Mouse (Mus musculus): ENCODE data around the gene Fgfr3. TPM values are rescaled to one million over a fixed set of nuclear protein-coding genes. Genes with fewer than 3 reads are reported as not detected.

Gene Fgfr3
- polyA plus RNA-seq (2016; fragmentation: Nextera tagmentation; extraction: Ambion mirVana), result 13.4 and 19.5 TPM in 2 replicates

DNA sequence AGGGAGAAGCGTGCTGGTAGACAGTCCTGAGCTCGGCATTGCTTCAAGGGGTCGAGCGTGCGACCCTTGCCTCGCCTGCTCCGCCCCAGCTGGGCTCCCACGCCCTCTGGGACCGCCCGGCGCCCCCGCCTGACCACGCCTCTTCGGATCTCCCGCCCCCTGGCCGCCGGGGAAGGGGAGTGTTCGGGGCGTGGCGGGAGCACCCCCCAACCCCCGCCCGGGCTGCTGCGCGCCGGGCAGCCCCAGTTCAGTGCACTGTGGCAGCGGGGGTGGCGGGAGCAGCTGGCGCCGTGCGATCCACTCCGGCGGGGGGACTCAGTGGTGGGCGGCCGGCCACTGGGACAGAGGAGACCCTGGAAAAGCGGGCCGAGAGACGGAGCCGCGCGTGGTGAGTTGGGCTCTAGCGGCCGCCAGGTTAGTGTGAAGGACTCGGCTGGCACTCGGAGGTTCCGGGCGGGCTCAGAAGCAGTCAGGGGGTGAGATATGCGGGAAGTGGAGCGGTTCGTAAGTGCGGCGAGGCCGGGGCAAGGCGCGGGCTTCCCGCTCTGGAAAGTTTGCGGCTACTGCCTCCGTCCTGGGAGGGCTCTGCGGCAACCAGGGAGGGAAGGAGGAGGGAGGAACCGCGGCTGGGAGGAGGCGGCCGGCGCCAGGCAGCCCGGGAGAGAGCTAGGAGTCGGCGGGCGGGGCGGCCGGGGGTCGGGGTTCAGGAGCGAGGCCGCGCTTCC lies at the start of gene Fgfr3:
Gene Fgfr3 (plus strand): TSS at position 134 of the 725 bp plus-strand sequence.
- WGBS, result under 1% methylated on average over 69 of the region's 73 CpGs
- ATAC-seq (ENCODE audit: insufficient number of reproducible peaks, insufficient read depth, low FRiP score, low TSS enrichment), result peak; percentile 58
- peak within 1 kb of the TSS; percentile 71 for H3K9ac ChIP-seq
- H3K9me3 ChIP-seq, result no peaks in the 10 kb centered on the region
- H3K27me3 ChIP-seq, result peaks cover 60% of the 10 kb centered on the region
- H3K4me3 ChIP-seq, result peak within 1 kb of the TSS; percentile 59
- peaks cover 14% of the 10 kb centered on the region; the same call in 1 of the 2 replicates for H3K4me1 ChIP-seq
- no peaks in the 10 kb centered on the region for H3K36me3 ChIP-seq
- peak within 1 kb of the TSS; percentile 97 for H3K4me2 ChIP-seq (replicated peaks)
- peak within 1 kb of the TSS; percentile 24 for H3K27ac ChIP-seq

DNA sequence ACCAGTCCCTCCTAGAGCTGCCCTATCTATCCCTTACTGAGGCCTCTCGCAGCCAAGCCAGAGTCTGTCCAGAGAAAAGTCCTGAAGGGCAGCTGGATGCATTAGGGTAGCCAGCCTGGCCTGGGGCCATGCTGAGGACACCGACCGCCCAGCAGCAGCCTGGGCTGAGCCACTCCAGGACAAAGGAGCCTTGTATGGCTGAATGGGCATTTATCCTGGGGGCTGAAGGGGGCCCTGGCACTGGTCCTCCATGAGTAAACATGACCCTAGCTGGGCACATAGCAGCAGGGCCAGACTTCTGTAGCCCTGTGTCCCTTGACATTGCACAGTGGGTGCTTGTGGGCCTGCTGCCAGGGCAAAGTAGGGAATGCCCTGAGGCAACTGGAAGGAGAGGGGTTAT lies 47.0 kb upstream of the Fgfr3 start:
- WGBS, result 52% methylated on average over 3 of the region's 3 CpGs

DNA sequence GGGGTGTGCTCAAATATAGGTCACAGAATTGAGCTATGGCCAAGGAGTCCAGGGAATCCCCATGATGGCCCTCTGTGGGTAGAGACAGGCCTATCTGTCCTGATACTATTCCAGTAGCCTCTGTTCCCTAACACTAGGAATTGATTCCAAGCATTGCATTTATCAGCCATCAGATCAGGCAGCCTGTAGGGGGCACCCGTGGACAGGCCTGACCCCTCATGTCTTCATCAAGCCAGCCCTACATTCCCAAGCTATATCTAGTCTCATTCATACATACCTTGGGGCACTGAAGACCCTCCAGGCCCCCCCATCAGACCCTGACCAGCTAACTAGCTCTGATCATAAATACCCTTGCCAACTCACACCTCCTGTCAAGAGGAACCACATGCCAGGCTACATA lies 45.5 kb upstream of the Fgfr3 start:
- Histone ChIP-seq H3K27ac (no peak overlapping the region), H3K36me3 (peaks cover 24% of the 10 kb centered on the region), H3K9me3 (no peaks in the 10 kb centered on the region), H3K9ac (no peak overlapping the region), H3K4me3 (no peak overlapping the region), H3K4me2 (replicated peaks) (no peak overlapping the region), H3K4me1 (no peaks in the 10 kb centered on the region), H3K27me3 (no peaks in the 10 kb centered on the region)
- WGBS, result 0% methylated on average over 1 of the region's 1 CpGs
- ATAC-seq (ENCODE audit: insufficient number of reproducible peaks, insufficient read depth, low FRiP score, low TSS enrichment), result 0 out of 2 replicates have a peak, but pooled peaks have one; percentile 16

More for the DNA sequence above, 47.0 kb upstream of the Fgfr3 start:
- H3K4me1 ChIP-seq, result no peaks in the 10 kb centered on the region
- H3K27me3 ChIP-seq, result no peaks in the 10 kb centered on the region
- no peak for ATAC-seq (ENCODE audit: insufficient number of reproducible peaks, insufficient read depth, low FRiP score, low TSS enrichment)
- H3K36me3 ChIP-seq, result peaks cover 38% of the 10 kb centered on the region
- no peak overlapping the region for H3K9ac ChIP-seq
- no peak overlapping the region for H3K4me2 ChIP-seq (replicated peaks)
- peak overlapping the region; percentile 9; the same call in 1 of the 2 replicates for H3K27ac ChIP-seq
- H3K9me3 ChIP-seq, result no peaks in the 10 kb centered on the region
- no peak overlapping the region for H3K4me3 ChIP-seq

DNA sequence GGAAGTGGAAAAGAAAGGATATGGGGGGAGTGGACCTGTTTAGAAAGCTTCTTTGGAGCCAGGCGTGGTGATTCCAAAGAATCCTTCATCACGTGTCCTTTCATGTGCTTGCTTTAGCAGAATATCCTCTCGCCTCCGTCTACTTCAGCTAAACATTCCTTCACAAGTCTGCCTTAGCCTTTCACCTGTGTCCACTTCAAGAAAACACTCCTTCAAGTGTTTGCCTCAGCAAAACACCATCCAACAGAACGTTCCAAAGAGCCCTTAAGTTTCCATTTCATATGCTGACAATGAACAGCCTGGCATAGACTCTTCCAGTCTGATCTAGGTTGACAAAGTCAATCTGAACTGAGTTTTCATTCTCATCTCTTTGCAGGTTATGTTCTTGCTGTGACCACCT lies 43.2 kb upstream of the Fgfr3 start:
- Histone ChIP-seq H3K27ac (no peak overlapping the region), H3K9ac (no peak overlapping the region), H3K9me3 (no peaks in the 10 kb centered on the region), H3K27me3 (no peaks in the 10 kb centered on the region), H3K4me2 (replicated peaks) (no peak overlapping the region), H3K4me1 (no peaks in the 10 kb centered on the region), H3K4me3 (no peak overlapping the region), H3K36me3 (peaks cover 3% of the 10 kb centered on the region; the same call in 1 of the 2 replicates)
- no peak for ATAC-seq (ENCODE audit: insufficient number of reproducible peaks, insufficient read depth, low FRiP score, low TSS enrichment)
- 84% methylated on average over 5 of the region's 5 CpGs for WGBS

DNA sequence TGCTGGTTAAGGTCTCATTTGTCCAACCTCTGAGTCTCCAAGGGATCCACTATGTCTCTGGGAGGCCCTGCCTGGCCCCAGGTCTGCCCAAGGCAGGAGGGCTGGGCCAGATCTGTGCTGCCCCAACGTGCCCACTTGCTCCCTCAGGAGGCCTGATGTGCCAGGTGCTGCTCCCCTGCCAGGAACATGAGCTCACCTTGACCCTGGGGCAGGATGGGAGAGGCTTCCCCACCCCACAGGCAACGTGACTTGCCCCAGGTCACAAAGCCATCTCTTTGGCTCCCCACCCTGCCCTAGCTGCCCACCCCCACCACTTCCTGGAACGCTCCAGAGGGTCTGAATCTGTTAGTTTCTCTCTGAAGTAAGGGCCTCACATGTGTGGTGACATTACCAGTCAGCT lies 40.4 kb upstream of the Fgfr3 start:
- 56% methylated on average over 3 of the region's 3 CpGs for WGBS
- no peak for ATAC-seq (ENCODE audit: insufficient number of reproducible peaks, insufficient read depth, low FRiP score, low TSS enrichment)
- H3K9me3 ChIP-seq, result no peaks in the 10 kb centered on the region
- H3K9ac ChIP-seq, result no peak overlapping the region
- no peak overlapping the region for H3K4me2 ChIP-seq (replicated peaks)
- no peaks in the 10 kb centered on the region for H3K36me3 ChIP-seq
- H3K4me1 ChIP-seq, result no peaks in the 10 kb centered on the region
- H3K4me3 ChIP-seq, result no peak overlapping the region
- no peaks in the 10 kb centered on the region for H3K27me3 ChIP-seq
- no peak overlapping the region for H3K27ac ChIP-seq

DNA sequence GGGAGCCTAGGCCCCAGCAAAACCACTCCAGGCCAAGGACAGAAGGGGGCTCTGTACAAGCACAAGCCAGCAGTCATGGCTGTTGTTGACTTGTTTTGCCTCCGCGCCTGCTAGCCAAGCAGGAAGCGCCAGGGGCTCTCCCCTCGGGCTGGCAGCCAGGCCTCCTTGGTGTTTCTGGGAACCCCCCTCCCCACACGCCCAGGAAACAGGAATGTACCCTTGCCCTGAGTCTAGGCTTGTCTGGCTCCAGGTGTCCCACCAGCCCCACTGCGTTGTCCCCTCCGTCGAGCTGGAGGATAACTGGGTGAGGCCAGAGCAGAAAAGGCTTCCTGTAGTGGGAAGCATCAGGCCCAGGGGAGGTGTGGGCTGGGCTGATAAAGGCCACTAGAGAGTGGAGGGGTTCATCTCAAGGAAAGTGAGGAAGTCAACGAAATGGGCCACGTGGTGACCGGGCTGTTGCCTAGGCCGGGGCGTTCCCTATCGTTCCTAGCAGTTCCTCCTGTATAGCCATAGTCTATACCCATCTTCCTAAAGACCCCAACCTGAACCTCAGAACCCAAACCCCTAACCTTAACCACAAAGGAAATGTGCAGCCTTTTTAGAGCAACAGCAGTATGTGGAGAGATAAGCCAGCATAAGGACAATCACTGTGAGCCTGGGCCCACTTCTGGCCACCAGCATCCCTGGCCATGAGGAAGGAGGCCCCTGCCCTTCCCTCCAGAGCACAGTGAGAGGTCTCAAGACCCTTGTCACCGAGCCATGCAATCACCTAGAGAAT lies 39.7 kb upstream of the Fgfr3 start:
- Histone ChIP-seq H3K4me3 (no peak overlapping the region), H3K9me3 (no peaks in the 10 kb centered on the region), H3K27ac (no peak overlapping the region), H3K27me3 (no peaks in the 10 kb centered on the region), H3K9ac (0 out of 2 replicates have a peak overlapping the region, but pooled peaks have one; percentile 20), H3K4me2 (replicated peaks) (no peak overlapping the region), H3K4me1 (no peaks in the 10 kb centered on the region), H3K36me3 (no peaks in the 10 kb centered on the region)
- ATAC-seq (ENCODE audit: insufficient number of reproducible peaks, insufficient read depth, low FRiP score, low TSS enrichment), result no peak
- WGBS, result 78% methylated on average over 15 of the region's 15 CpGs

DNA sequence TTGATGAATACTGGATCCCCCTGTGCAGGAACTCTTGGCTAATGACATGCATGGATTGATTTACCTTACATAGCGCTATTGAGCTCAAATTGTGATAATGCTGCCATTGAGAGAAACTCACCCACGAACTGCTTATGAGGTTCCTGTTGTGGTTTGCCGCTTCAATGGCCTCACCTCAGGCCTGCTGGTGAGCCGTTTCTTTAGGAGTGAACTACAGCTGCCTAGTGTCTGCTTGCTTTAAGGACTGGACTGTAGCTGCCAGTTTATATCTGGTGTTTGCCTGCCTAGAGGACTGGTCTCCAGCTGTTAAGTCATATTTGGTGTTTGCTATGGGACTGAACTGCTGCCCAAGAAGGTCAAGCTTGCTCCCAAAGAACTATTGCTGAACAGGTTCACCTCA lies 38.5 kb upstream of the Fgfr3 start:
- ATAC-seq (ENCODE audit: insufficient number of reproducible peaks, insufficient read depth, low FRiP score, low TSS enrichment), result no peak
- Histone ChIP-seq H3K4me1 (no peaks in the 10 kb centered on the region), H3K36me3 (no peaks in the 10 kb centered on the region), H3K4me3 (no peak overlapping the region), H3K27ac (no peak overlapping the region), H3K4me2 (replicated peaks) (no peak overlapping the region), H3K9ac (no peak overlapping the region), H3K27me3 (no peaks in the 10 kb centered on the region), H3K9me3 (no peaks in the 10 kb centered on the region)
- 83% methylated on average over 4 of the region's 4 CpGs for WGBS

DNA sequence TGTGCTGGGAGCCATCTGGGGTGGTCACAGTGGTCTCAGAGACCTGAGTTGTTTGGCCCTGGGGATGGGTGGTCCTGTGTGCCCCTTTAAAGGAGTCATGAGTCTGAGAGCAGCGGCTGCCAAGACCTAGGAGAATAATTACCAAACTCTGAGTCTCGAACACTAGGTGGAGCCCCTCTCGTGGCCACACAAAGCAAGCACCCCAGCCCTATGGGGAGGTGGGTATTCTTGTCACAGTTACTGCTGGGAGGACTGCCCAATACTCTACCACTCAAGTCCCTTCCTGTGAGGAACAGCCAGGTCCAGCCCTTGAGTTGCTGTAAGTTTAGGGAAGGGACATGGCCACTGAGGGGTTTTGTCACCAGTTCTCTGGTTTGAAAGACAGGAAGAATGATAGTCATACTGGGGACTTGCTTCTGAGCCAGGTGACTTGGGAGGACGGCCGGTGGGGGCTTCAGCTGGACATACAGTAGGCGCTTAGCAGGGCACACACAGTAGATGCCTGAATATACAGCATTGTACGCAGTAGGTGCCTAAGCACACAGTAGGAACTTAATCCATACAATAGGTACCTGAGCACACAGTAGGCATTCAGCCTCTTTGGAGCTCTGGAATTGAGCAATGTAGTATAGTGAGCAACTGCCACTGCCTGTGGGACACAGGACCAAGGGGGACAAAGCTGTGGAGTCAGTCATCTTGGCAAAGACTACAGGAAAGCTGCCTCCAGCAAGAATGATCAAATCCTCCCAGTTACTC lies 37.4 kb upstream of the Fgfr3 start:
- no peak overlapping the region for H3K4me3 ChIP-seq
- no peak overlapping the region for H3K27ac ChIP-seq
- no peak overlapping the region for H3K9ac ChIP-seq
- no peaks in the 10 kb centered on the region for H3K9me3 ChIP-seq
- 0 out of 2 replicates have a peak, but pooled peaks cover 4% of the 10 kb centered on the region for H3K27me3 ChIP-seq
- H3K4me1 ChIP-seq, result peaks cover 4% of the 10 kb centered on the region
- WGBS, result 46% methylated on average over 7 of the region's 7 CpGs
- no peaks in the 10 kb centered on the region for H3K36me3 ChIP-seq
- H3K4me2 ChIP-seq (replicated peaks), result no peak overlapping the region
- 0 out of 2 replicates have a peak, but pooled peaks have one; percentile 44 for ATAC-seq (ENCODE audit: insufficient number of reproducible peaks, insufficient read depth, low FRiP score, low TSS enrichment)

DNA sequence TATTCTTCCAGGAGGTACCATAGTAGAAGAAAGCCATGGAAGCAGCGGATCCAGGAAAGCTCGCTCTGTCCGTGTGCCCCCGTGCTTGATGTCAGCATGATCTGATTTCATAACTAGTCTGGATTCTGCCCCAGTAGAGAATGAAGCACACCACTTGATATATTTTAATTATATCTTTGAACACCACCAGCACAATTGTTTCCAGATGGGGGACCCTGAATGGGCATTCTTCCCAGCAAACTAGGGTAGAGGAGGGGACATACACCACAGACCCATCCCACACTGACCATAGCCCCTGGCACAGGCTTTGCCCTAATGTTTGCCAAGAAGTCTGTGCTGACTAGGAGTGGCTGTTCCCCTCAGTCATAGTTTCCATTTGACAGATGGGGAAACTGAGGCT lies 36.5 kb upstream of the Fgfr3 start:
- ATAC-seq (ENCODE audit: insufficient number of reproducible peaks, insufficient read depth, low FRiP score, low TSS enrichment), result no peak
- Histone ChIP-seq H3K27ac (no peak overlapping the region), H3K4me1 (peaks cover 12% of the 10 kb centered on the region), H3K9me3 (no peaks in the 10 kb centered on the region), H3K4me3 (no peak overlapping the region), H3K36me3 (no peaks in the 10 kb centered on the region), H3K4me2 (replicated peaks) (no peak overlapping the region), H3K27me3 (0 out of 2 replicates have a peak, but pooled peaks cover 7% of the 10 kb centered on the region), H3K9ac (no peak overlapping the region)
- 63% methylated on average over 4 of the region's 4 CpGs for WGBS

DNA sequence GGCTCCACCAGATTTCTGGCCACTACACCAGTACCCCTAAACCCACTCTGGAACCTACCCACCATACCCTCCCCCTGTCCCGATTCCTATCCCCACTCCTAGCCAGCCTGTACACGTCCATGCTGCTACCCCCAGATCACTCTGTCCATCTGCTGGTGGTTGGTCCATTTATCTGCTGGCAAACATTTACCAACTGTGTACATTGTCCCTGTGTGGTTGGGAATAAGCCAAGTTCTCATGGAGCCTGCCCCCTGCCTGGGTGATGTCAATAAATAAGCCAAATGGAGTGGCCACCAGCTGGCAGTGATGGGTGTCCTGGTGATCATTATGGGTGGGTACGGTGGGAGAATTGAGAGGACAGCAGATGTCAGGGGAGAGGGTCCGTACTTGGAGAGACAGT lies 34.3 kb upstream of the Fgfr3 start:
- peaks cover 17% of the 10 kb centered on the region for H3K4me1 ChIP-seq
- ATAC-seq (ENCODE audit: insufficient number of reproducible peaks, insufficient read depth, low FRiP score, low TSS enrichment), result no peak
- WGBS, result 90% methylated on average over 4 of the region's 4 CpGs
- 0 out of 2 replicates have a peak, but pooled peaks cover 14% of the 10 kb centered on the region for H3K27me3 ChIP-seq
- H3K27ac ChIP-seq, result no peak overlapping the region
- H3K4me3 ChIP-seq, result no peak overlapping the region
- no peaks in the 10 kb centered on the region for H3K9me3 ChIP-seq
- H3K36me3 ChIP-seq, result no peaks in the 10 kb centered on the region
- H3K9ac ChIP-seq, result no peak overlapping the region
- no peak overlapping the region for H3K4me2 ChIP-seq (replicated peaks)

Measured in embryonic facial prominence, embryonic 12.5 days (tissue).